Mouse (Mus musculus) left cerebral cortex, adult 8-10 months (tissue): Measurements from ENCODE around the gene E2f1. TPM values are rescaled to one million over a fixed set of nuclear protein-coding genes. Genes with fewer than 3 reads are reported as not detected.
A peak's percentile ranks its signal among the peaks of the same experiment; 100 is the strongest.

ENCODE experiments used
- DNase-seq, 2 experiments: peaks; one replicate each; pipeline ENCODE4 v3.0.0; 2022; ENCODE audit warnings: low spot score in 2 of 2
- total RNA-seq, 4 experiments: library from RNA; stranded (reverse); gene quantifications; 2 replicates each; pipeline ENCODE4 v1.2.4; 2022

E2f1 gene
- total RNA-seq, 4 experiments from 2014 or later: 10.5 to 13.9 (median 13.1) TPM

GRCm38 (mm10) chr2:154552424-154552907 lies 17.2 kb downstream of the E2f1 start:
- DNase-seq: no peak

- DNase-seq: no peak
These were observed 17.8 kb downstream of the E2f1 start for GRCm38 (mm10) chr2:154551927-154552326.

DNA sequence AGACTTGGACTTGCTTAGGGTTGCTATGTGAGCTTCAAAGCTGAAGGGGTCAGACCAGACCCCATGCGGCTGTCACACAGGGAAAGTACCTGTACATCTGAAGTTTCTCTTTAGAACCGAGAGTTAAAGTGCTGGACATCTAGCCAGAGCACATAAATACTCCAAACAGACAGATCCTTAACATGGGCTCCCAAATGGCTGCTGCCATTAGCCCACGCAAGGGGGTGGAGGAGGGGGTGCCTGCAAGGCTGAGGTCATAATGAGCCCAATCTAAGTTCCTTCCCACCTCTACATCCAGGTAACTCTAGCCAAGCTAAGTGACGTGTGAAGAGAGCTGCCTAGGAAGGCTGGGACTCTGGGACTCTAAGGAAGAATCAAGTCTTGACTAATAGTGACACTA lies 18.2 kb downstream of the E2f1 start, which contains the start of gene Actl10:
Gene Actl10 (plus strand): TSS at position 301 of the 400 bp plus-strand sequence.
- no peak for DNase-seq

DNA sequence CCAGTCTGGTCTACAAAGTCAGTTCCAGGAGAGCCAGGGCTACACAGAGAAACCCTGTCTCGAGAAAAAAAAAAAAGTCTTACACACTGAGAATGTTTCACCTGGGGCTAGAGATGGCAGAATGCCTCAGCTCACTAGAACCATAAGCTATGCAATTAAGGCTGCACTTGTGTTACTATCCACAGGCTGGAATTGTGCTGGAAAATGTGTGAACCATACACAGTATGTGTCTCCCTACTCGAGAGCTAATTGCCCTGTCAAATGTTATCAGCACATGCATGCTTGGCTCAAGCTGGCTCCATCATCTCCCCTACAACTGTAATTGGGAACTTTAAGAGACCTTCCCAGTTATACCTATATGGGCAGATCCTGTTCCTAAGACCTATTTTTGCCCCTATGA lies 18.8 kb downstream of the E2f1 start:
- DNase-seq: no peak

DNA sequence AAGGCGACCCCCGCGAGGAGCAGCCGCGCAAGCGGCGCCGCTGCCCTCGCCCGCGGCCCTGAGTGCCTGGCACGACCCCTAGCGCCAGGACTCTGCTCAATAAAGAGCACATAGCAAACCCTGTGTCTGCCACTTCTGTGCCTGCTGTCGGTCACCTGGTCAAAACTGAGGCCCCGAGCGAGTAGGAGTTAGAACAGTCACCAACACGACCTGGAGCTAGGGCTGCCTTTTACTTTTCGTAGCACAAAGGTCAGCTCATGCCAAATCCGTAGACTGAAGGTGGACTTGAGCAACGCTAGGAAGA lies 19.9 kb downstream of the E2f1 start:
- no peak for DNase-seq

- DNase-seq: no peak
These were observed 20.4 kb downstream of the E2f1 start for GRCm38 (mm10) chr2:154549127-154549885.

- no peak for DNase-seq
These were observed 21.0 kb downstream of the E2f1 start for GRCm38 (mm10) chr2:154548688-154549087.

DNA sequence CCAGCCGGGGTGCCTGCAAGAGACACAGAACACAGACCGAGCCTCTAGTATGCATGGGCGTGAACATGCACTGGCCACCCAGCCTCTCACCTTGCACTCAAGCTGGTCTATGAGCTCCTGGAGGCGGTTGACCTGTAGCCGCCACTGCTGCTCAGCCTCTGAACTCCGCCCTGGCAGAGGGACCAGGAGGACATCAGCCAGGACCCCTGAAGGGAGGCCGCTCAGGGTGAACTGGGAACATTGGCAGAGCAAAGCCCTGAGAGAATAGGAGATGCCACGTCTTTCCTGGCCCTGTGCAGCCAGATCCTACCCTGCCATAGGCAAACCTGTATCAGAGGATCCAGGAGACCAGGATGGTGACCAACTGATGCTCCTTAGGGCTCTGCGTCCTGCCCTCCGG lies 23.0 kb downstream of the E2f1 start, which contains the start of gene 1700003F12Rik:
Gene 1700003F12Rik (plus strand): TSS at position 375 of the 400 bp plus-strand sequence.
- DNase-seq: no peak

DNA sequence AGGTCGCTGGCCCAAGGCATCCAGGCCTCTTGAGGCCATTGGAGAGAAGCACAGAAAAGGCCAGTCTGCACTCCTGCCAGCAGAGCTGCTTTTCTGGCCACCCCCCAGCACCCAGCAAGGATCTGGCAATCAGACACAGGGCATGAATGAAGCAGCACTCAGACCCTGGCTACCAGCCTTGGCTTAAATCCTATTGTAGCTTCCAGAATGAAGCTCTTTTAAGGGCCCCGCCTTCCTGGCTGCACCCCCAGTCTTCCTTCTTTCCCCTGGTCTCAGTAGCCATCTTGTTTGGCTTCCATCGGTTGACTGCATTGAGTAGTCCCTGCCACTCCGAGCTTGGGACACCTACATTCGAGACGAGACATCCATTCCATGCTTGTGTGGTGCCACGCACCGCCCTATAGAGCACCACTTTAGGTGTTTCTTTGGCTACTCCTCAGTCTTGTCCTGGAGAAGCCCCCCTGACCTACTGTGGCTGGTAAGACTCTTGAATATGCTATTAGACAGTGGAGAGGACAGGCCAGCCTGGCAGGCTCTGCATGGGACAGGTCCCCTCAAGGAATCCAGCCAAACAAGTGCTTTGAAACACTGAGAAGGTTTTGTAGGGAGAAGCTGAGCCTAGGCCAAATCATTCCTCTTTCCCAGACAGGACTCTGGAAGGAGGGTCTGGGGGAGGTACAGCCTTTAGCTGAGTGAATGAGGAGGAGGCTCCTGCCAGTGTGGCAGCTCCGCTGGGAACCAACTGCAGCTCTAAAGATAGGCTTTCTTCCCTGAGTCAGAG lies 25.9 kb downstream of the E2f1 start:
- peak in 1 of 2 experiments; percentile 80 for DNase-seq

DNA sequence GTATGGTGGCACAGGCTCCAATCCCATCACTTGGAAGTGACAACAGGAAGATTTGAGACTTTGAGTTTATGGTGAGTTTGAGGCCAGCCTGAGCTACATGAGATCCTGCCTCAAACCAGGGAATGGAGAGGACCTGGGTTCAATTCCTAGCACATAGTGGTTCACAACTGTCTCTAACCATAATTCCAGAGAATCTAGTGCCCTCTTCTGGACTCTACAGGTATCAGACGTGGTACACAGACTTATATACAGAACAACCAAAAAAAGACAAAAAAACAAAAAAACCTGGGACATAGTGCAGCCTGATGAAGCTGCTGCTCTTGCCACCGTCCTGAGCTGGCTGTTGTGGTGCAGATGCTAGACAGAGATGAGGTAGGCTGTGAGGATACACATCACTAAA lies 28.1 kb downstream of the E2f1 start:
- no peak for DNase-seq

DNA sequence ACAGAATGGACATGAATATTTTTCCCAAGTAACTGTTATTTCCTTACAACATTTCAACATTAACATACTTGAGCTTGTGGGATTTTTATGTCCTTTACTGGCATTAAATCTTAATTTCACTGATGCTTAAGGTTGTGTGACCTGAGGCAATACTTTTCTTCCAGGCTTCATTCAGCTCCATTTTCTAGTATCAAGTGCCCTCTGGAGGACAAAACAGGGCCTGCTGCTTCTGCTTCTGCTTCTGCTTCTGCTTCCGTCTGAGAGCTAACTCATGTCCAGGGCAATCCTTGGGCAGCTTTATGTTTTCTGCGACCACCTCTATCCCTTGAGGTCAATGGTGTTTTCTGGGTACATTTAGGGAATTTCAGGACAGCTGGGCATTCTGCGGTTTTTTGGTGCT lies 30.0 kb downstream of the E2f1 start:
- DNase-seq: no peak

- no peak for DNase-seq
These were observed 31.0 kb downstream of the E2f1 start for GRCm38 (mm10) chr2:154538710-154539109.

- peak in 1 of 2 experiments; percentile 83 for DNase-seq
These were observed 31.4 kb downstream of the E2f1 start for GRCm38 (mm10) chr2:154538310-154538709.

- no peak for DNase-seq
These were observed 34.9 kb downstream of the E2f1 start for GRCm38 (mm10) chr2:154534704-154535270.

DNA sequence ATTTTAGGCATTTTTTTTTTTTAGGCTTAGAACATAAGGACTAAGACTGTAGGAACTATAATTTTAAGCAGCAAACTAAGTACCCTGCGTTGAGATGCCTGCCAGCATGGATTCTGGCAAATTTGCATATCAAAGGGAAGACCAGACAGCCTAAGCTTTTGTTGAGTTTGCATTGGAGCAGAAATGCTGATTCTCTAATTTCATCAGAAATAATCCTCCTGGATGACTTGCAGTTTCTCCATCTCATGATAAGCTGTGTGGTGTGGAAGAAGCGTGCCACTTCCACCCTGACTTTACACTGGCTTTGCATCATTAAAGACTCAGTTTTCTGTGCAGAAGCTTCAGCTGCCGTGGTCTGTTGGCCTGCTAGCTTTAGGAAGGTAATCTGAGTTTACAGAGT lies 36.8 kb downstream of the E2f1 start:
- no peak for DNase-seq

DNA sequence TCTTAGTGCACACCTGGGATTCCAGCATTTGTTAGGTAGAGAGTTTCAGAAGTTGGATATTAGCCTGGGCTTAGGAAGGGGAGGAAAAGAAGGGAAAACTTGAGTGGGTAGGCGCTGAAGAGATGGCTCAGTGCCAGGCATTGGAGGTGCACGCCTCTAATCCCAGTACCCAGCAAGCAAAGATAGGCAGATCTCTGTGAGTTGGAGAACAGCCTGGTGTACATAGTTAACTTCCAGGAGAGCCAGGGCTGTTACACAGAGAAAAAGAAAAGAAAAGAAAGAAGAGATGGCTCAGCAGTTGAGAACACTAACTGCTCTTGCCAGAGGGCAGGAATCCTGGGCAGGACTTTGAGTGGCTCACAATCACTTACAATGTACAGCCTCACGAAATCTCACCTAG lies 43.2 kb downstream of the E2f1 start:
- DNase-seq: no peak

- DNase-seq: no peak
These were observed 44.4 kb downstream of the E2f1 start for GRCm38 (mm10) chr2:154525285-154525684.

DNA sequence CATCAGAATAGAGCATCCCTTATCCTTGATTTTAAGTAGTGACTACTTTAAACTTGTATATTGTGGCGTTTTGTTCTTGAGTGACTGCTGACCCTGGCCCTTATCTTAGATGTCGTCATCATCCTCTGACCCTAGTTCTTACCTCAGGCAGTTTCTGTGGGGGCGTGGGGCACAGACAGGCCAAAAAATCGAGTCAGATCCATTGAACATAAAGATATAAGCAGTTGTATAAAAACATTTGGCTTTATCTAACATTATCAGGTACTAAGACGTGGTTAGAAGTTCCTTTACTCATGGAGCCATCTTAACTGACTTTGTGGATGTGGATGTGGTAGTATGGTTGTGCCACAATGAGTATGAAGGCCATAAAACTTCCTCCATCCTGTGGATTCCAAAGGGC lies 47.4 kb downstream of the E2f1 start:
- no peak for DNase-seq

GRCm38 (mm10) chr2:154521449-154521848 lies 48.2 kb downstream of the E2f1 start:
- no peak for DNase-seq

GRCm38 (mm10) chr2:154517424-154517823 lies 52.3 kb downstream of the E2f1 start:
- no peak for DNase-seq

DNA sequence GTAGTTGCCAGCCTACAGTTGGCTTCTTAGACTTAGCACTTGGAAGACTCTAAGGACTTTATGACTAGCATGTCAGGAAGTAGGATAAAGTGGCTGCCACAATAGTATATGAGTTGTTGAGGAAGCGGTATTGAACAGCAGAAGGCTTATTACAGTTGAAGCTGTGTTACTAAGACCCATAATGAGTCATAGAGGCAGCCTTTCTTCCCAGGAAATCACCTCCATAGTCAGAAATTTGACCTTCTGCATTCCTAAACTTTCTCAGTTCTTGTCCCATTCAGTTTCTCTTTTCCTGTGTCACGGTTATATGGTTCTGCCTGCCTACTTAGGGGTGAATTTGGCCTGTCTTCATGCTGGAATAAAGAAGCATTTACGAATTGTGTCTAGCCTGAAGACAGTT lies 52.7 kb downstream of the E2f1 start:
- DNase-seq: no peak

DNA sequence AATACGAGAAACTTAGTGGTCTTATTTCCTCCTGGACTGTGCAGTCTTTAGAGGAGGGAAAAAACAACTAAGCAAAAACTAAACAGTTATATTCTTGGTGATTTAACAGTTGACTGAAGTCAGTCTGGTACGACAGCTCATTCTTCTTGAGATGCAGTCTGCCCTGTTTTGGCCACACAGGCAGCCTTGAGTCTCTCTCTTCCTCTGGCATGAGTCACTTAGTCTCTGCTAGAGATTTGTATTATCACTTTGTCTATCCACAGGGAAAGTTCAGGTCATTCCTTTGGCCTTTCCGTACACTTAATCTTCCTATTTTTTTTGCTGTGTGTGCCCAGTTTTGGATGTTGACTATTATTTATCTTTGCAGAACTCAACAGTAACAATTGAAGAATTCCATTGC lies 59.6 kb downstream of the E2f1 start:
- no peak for DNase-seq
